Mouse (Mus musculus) cortical plate, adult 2 months (tissue): ENCODE measurements around the gene Zfp711.

Experiments used
- CTCF ChIP-seq: fragments of 200-500 bp; IDR thresholded peaks from 2 replicates; pipeline ENCODE4 v1.5.1; 2011; ENCODE audit warnings: mild to moderate bottlenecking, control low read depth, low read length; ENCODE audit not compliant: insufficient read depth; ENCODE audit errors: extremely low read depth
- POLR2A ChIP-seq: fragments of 200-500 bp; IDR thresholded peaks from 2 replicates; pipeline ENCODE4 v1.6.1; 2011; ENCODE audit warnings: mild to moderate bottlenecking, low read length, control low read depth; ENCODE audit not compliant: insufficient read depth; ENCODE audit errors: extremely low read depth

DNA sequence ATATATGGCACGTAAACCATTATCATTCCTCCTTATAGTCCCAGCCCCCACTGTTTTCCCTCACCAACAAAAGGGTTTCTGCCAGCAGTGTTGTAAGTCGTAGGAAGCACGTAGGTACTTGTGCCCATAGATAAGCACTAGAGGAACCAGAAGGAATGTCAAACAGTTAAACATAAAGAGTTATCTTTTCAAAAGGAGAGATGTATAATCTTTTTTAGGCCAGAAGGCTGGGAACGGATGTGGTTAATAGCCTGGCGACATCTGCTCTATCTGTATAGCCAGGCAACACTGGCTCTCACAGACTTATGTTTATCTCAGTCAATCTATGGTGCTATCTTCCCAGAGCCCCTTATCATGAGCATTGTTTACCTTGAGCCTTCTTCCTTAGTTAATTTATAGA lies 80.3 kb downstream of the Zfp711 start:
- TF ChIP-seq POLR2A (no peak), CTCF (no peak)
